Mouse (Mus musculus): ENCODE data around the gene Slc35a5.
A peak's percentile ranks its signal among the peaks of the same experiment; 100 is the strongest.

Slc35a5 gene

GRCm38 (mm10) chr16:45117200-45117599 is 41.3 kb downstream of the Slc35a5 start:
- DNase-seq (ENCODE audit: low spot score), result no peak

DNA sequence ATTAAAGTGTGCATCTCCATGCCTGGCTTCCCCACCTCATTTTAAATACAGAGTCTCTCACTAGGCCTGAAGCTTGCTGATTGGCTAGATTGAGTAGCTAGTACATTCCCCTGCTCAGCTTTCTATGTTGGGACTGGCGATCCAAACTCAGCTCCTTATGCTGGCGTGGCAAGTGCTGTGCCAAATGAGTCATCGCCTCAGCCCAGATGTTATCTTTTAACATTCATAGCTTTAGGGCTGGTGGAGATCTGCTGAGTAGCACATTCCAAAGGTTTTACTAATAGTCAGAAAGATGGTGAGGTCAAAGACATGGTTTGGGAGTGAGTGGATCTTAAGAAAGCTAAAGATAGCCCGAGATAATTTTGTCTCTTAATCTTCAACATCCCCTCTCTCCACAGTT is 48.0 kb downstream of the Slc35a5 start:
- no peak for DNase-seq (ENCODE audit: low spot score)

- no peak for DNase-seq (ENCODE audit: low spot score)
Observed at GRCm38 (mm10) chr16:45108203-45108878, 50.2 kb downstream of the Slc35a5 start.

- peak; percentile 26 for DNase-seq (ENCODE audit: low spot score)
Observed at GRCm38 (mm10) chr16:45104993-45105392, 53.5 kb downstream of the Slc35a5 start.

DNA sequence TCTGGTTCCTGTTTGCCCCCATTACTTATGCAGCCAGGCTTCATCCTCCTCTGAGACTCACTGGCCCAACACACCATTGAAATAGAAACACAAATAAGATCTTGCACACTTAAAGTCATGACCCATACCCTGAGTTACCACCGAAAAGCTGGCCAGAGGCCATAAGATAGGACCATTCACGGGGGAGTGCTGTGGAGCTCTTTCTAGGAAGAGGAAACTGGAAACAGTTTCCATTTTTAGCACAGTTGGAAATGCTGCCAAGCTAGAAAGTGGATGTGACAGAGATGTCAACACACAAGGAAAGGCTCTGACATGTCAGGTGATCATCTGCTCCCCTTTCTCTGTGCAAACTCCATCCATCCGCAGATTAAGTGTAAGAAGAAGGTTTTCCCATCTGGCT is 57.6 kb downstream of the Slc35a5 start:
- no peak for DNase-seq (ENCODE audit: low spot score)

- DNase-seq (ENCODE audit: low spot score), result no peak
Observed at GRCm38 (mm10) chr16:45098886-45099210, 59.7 kb downstream of the Slc35a5 start.

- no peak for DNase-seq (ENCODE audit: low spot score)
Observed at GRCm38 (mm10) chr16:45098186-45098885, 60.2 kb downstream of the Slc35a5 start.

GRCm38 (mm10) chr16:45097467-45097866 is 61.0 kb downstream of the Slc35a5 start:
- no peak for DNase-seq (ENCODE audit: low spot score)

GRCm38 (mm10) chr16:45095561-45096482 is 62.7 kb downstream of the Slc35a5 start:
- DNase-seq (ENCODE audit: low spot score), result no peak

- no peak for DNase-seq (ENCODE audit: low spot score)
Observed at GRCm38 (mm10) chr16:45095030-45095429, 63.5 kb downstream of the Slc35a5 start.

DNA sequence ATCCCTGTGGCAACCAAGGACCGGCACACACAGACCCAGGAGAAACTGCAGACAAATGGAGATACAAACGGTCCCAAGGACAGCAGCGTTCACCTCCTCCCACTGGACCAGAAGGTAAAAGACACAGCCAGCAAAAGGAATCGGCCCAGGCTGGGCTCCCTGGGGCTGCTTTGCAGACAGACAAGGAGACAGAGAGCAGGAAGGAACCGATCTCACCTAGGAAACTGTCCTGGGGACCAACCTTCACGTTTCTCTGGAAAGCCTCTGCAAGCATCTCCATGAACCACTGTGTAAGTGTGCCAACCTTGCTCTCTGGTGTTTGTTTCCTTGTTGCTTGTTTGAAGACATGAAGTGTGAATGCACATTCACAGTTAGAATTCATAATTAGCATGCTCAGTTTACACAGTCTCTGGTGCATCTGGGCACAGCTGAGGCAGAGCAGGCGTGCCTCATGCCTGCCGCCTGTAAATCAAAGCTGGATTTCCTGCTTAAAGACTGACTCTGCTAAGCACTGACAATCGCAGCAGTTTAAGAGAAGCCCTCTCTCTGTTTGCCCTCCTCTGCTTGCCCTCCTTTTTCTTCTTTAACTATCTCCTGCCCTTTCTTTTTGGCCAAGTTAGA is 64.3 kb downstream of the Slc35a5 start:
- no peak for DNase-seq (ENCODE audit: low spot score)

DNA sequence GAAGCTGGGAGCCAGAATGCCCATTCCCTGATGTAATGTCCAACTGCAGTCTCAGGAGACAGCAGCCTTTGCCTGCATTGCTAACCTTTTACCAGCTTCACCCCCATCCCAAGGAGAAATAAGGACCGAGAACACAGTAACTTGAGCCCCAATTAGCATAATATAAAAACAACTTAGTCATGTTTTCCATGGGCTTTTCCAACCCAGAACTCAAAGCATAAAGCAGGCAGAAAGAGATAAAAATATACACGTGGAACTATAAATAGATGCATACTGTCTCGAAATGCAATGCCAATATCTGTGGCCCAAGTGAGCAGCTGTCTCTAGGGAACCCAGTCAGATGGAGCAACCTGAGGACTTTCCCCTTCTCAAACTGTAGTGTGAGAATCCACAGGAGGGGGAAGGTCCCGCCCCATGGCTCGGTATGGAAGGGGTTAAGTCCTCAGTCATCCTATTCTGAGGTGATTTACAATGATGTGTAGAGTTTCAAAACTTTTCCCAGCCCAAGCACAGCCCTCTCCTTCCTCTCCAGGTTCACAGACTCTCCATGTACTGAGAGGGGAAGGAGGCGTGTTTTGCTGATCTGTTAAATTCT is 65.3 kb downstream of the Slc35a5 start, which contains the start of gene Ccdc80:
Ccdc80 (plus strand) TSS at position 266 of the 595 bp plus-strand sequence.
- no peak for DNase-seq (ENCODE audit: low spot score)

GRCm38 (mm10) chr16:45090005-45090404 is 68.5 kb downstream of the Slc35a5 start:
- DNase-seq (ENCODE audit: low spot score), result peak; percentile 35

Measured in left cerebral cortex, adult 11 months (tissue).